Mouse (Mus musculus): Measurements from ENCODE around the gene Igfbpl1. TPM values are rescaled to one million over a fixed set of nuclear protein-coding genes. Genes with fewer than 3 reads are reported as not detected.

Igfbpl1 gene
- total RNA-seq, 4 experiments from 2014 or later, result not detected

DNA sequence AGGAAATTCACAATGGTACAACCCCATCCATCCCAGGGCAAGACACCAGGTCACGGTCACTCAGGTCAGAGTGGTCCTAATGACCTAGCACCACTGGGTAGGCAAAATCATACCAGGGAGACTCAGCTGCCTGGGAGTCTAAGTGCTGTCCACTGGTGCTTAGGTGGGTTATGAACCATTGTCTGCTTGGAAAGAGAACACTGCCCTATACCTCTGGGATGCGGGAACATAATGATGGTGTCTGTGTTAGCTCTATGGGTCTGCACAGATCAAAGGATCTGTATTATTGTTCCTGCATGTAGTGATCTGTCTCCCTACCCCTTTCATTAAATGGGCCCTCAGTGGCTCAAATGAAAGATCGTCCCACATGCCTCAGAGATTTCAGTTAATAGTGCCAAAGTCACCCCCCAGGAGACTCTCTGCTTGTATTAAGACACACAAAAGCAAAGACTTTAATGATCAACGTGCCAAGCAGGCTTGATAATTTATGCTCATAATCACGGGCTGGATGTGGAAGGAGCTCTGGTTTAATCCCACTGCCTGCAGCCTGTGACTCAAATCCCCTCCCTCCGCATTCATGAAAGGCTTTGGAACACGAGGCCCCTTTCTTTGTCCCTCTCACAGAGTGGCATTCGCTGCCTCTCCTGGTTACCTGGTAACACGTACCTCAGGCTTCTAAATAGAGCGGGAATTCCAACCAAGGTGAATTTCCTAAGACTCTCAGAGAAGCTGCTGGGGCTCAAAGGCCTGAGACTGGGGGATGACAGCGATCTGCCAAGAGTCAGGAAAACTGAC, 3.7 kb downstream of the Igfbpl1 start:
- no peak for DNase-seq (ENCODE audit: low spot score in 2 of 2)

DNA sequence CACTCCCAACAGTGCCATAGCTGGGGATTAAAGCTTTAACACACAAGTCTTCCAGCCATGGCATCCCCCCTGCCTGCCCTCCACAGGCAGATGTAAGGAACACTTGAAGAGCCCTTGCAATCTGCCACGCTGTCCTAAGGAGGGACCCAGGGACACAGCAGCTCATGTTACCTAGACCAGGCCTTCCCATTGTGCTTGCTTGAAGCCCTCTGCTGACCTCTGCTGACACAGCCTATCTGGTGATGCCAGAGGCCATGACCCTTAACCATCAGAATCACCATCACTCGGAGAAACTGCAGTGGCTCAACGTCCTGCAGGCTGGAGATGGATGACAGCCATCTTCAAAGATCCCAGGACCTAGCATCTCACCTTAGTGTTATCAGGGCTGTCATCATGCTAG, 4.7 kb downstream of the Igfbpl1 start:
- no peak for DNase-seq (ENCODE audit: low spot score in 2 of 2)

- peak in 1 of 2 experiments; percentile 26 for DNase-seq (ENCODE audit: low spot score in 2 of 2)
These were observed 6.5 kb downstream of the Igfbpl1 start for GRCm38 (mm10) chr4:45820074-45820830.

- no peak for DNase-seq (ENCODE audit: low spot score in 2 of 2)
These were observed 7.4 kb downstream of the Igfbpl1 start for GRCm38 (mm10) chr4:45819208-45819931.

DNA sequence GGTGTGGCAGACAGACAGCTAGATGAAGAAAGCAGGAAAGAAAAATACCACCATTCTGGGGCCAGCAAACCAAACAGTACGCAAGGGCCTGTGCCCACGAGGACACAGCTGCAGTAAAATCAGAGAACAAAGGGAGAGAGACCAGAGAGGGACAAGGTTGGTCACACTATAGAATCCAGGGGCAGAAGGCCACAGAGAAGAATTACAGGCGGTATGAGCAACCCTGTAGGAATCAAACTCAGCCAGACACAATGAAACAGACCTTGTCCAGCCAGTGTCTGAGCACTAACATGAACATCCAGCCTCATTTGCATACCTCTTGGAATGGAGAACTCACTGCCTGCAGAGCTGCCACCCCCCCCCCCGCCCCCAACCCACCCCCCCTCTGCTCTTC, 7.9 kb downstream of the Igfbpl1 start:
- DNase-seq (ENCODE audit: low spot score in 2 of 2), result no peak

GRCm38 (mm10) chr4:45815542-45815941, 11.2 kb downstream of the Igfbpl1 start:
- no peak for DNase-seq (ENCODE audit: low spot score in 2 of 2)

DNA sequence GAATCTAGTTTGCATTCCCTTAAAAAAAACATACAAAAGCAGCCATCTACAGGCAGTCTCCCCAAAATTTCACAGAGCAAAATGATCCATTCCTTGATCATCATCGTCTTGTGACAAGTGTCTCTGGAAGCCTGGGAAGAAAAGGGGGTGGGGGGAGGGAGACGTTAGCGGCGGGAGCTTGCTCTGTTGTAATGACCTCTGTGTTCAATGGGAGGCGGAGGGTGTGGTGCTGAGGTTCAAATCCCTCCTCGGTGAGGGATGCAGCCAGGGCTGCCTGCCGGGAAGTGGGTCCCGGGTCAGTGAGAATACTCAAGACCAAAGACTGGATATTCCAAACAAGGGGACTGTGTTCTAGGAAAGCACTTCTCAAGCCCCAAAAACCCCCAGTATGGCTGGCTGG, 15.5 kb downstream of the Igfbpl1 start:
- no peak for DNase-seq (ENCODE audit: low spot score in 2 of 2)

DNA sequence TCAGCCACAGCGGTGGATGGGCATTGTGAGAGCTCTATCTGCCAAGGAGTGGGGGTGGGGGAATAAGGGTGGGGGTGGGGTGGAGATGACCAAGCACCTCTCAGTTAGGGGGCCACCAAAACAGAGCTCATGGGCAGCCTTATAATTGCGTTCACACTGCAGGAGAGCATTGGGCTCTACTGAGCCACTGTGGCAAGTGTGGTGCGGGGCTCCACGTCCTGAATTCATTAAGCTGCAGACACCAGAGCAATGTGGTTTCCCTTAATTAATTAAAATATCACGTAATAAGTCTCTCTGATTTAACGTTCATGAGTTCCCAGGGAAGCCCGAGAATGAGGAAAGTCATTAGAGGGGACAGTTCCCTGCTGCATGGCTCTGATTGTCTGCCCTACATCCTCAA, 18.7 kb downstream of the Igfbpl1 start:
- no peak for DNase-seq (ENCODE audit: low spot score in 2 of 2)

DNA sequence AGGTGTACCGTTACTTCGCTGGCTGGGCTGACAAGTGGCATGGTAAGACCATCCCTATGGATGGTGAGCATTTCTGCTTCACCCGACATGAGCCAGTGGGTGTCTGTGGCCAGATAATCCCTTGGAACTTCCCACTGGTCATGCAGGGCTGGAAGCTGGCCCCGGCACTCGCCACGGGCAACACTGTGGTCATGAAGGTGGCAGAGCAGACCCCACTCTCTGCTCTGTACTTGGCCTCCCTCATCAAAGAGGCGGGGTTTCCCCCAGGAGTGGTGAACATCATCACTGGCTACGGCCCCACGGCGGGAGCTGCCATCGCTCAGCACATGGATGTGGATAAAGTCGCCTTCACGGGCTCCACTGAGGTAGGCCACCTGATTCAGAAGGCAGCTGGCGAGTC, 23.8 kb downstream of the Igfbpl1 start:
- DNase-seq (ENCODE audit: low spot score in 2 of 2), result no peak

GRCm38 (mm10) chr4:45799956-45800537, 26.7 kb downstream of the Igfbpl1 start:
- DNase-seq (ENCODE audit: low spot score in 2 of 2), result no peak

- peak; percentile 7 to 28 for DNase-seq (ENCODE audit: low spot score in 2 of 2)
These were observed 27.8 kb downstream of the Igfbpl1 start, which contains the start of gene Aldh1b1 for GRCm38 (mm10) chr4:45798964-45799363. Gene Aldh1b1, plus strand, starts transcription at chr4:45799022.

GRCm38 (mm10) chr4:45796760-45797159, 30.0 kb downstream of the Igfbpl1 start:
- DNase-seq (ENCODE audit: low spot score in 2 of 2), result no peak

- DNase-seq (ENCODE audit: low spot score in 2 of 2), result no peak
These were observed 31.4 kb downstream of the Igfbpl1 start for GRCm38 (mm10) chr4:45795191-45795811.

GRCm38 (mm10) chr4:45790018-45790417, 36.7 kb downstream of the Igfbpl1 start:
- no peak for DNase-seq (ENCODE audit: low spot score in 2 of 2)

DNA sequence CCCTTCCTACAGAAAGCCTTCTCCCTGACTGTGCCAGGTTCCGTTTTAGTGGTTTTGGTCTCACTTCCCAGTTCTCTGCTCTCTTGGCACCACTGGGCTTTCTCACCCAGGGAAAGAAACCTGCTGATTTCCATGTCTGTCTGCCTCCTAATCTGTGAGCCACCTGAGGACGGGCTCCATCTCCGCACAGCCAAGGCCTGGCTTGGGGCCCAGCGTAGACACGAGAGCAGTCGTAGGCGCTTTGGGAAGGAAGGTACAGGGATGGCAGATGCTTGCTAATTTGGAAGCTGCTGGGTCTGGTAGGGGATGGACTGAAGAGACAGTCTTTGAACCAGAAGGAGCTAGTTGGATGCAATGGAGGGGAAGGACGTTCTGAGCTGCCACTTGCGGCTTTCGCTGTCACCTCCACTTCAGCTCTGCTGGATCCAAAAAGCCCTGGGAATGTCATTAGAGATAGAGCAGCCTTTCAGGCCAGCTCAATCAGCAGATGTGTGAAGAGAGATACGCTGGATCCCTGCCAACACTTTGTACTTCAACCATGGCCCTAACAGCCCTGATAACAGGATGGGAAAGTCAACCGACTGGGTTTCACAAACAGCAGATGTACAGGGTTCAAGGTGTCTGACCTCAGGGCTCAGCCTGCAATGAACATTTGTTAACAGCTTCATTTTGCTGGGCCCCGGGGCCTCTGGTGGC, 37.3 kb downstream of the Igfbpl1 start:
- no peak for DNase-seq (ENCODE audit: low spot score in 2 of 2)

- no peak for DNase-seq (ENCODE audit: low spot score in 2 of 2)
These were observed 38.2 kb downstream of the Igfbpl1 start for GRCm38 (mm10) chr4:45788446-45789081.

DNA sequence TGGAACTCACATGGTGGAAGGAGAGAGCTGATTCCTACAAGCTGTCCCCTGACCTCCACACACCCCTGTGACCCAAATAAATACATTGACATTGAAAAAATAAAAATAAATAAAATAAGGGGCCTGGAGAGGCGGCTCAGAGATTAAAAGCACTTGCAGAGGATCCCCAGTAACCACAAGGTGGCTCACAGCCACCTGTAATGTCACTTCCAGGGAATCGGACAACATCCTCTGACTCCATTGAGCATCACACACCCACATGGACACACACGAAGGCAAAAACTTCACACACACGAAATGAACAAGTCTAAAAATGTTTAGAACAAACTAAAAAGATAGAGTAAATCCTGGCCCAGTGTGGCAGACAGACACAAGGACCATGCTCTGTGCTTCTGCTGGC, 40.0 kb downstream of the Igfbpl1 start:
- DNase-seq (ENCODE audit: low spot score in 2 of 2), result no peak

- no peak for DNase-seq (ENCODE audit: low spot score in 2 of 2)
These were observed 40.8 kb downstream of the Igfbpl1 start for GRCm38 (mm10) chr4:45785959-45786358.

GRCm38 (mm10) chr4:45783671-45784070, 43.1 kb downstream of the Igfbpl1 start:
- no peak for DNase-seq (ENCODE audit: low spot score in 2 of 2)

- no peak for DNase-seq (ENCODE audit: low spot score in 2 of 2)
These were observed 55.1 kb downstream of the Igfbpl1 start for GRCm38 (mm10) chr4:45771619-45772018.
